Comparison of ENCODE assay signal across 14 mouse cellular contexts in genomic region chr6:145894669-145895342, GRCm38 (mm10). TPM values are rescaled to one million over a fixed set of nuclear protein-coding genes. Genes with fewer than 3 reads are reported as not detected.
DNase-seq lines count a peak whose midpoint lies in the region; TF ChIP-seq lines count a peak whose summit lies in the region.
"Had no signal": no experiment of that assay in that cellular context is flagged by ENCODE, and none has a peak within 500 bp of the region (broad histone marks: within the 10 kb centered on the region; RNA-seq: fewer than 3 reads in every experiment).

No protein-coding gene starts in this region.

- in situ Hi-C loops in CH12.LX (cut with MboI; ENCODE audit: low pct_ligation_motif_present, low pct_unique_long_range_greater_than_20kb, low sequenced_read_pairs), result loop anchor here (5.0 kb wide), 1 partner anchor 38 kb away; no protein-coding TSS in a partner anchor

- no peak for TF ChIP-seq CTCF in CH12.LX (conservative IDR thresholded peaks at IDR 0.05 in 1 of 2, IDR thresholded peaks at IDR 0.05 in 1 of 2; ENCODE audit: low read depth in 2 of 2, low read length in 2 of 2)
- no peak for TF ChIP-seq CTCF in thymus, adult 2 months (IDR thresholded peaks at IDR 0.05; ENCODE audit: borderline replicate concordance, control insufficient read depth, extremely low read depth, insufficient read depth, low read length, poor library complexity)

- 0 out of 2 replicates have a peak overlapping the region, but pooled peaks have one; percentile 24 for H3K9ac ChIP-seq in CH12.LX (ENCODE audit: insufficient read depth, low read depth)
- H3K9ac ChIP-seq: heart, embryonic 15.5 days; hindbrain, embryonic 14.5 days; limb, embryonic 13.5 days; lung, embryonic 14.5 days had no signal

- dilution Hi-C loops in CH12.LX (cut with MboI; ENCODE audit: extremely low pct_ligation_motif_present, extremely low pct_unique_long_range_greater_than_20kb, low sequenced_read_pairs), result no loop called here

- TF ChIP-seq RAD21 in CH12.LX (IDR thresholded peaks at IDR 0.05; ENCODE audit: low read depth, low read length), result no peak

- peaks cover 27 to 53% of the 10 kb centered on the region in 2 experiments for H3K4me1 ChIP-seq in CH12.LX (ENCODE audit: control insufficient read depth in 1 of 2, insufficient read depth in 2 of 2)
- H3K4me1 ChIP-seq in thymus, adult 2 months (replicated peaks; ENCODE audit: control insufficient read depth, insufficient read depth, low read length), result peaks cover 21% of the 10 kb centered on the region

- no peaks in the 10 kb centered on the region for H3K36me3 ChIP-seq in CH12.LX (replicated peaks in 1 of 2; ENCODE audit: control insufficient read depth in 1 of 2, insufficient read depth in 1 of 2, low read length in 1 of 2)
- H3K36me3 ChIP-seq in thymus, adult 2 months (ENCODE audit: control insufficient read depth, insufficient read depth, low read length), result no peaks in the 10 kb centered on the region
- H3K36me3 ChIP-seq: heart, embryonic 15.5 days; limb, embryonic 13.5 days had no signal

- intact Hi-C loops in left cerebral cortex, postnatal 10 days (cut with DNase I), result no loop called here

- H3K27me3 ChIP-seq in CH12.LX (replicated peaks), result no peaks in the 10 kb centered on the region
- no peaks in the 10 kb centered on the region for H3K27me3 ChIP-seq in thymus, adult 2 months (ENCODE audit: control insufficient read depth, insufficient read depth, low read length)
- H3K27me3 ChIP-seq: heart, embryonic 15.5 days; limb, embryonic 13.5 days had no signal

- TF ChIP-seq POLR2A in CH12.LX (IDR thresholded peaks at IDR 0.05; ENCODE audit: low read depth, low read length), result no peak
- TF ChIP-seq POLR2A in thymus, adult 2 months (IDR thresholded peaks at IDR 0.05; ENCODE audit: control insufficient read depth, extremely low read depth, insufficient read depth, low read length, poor library complexity), result no peak

- DNase-seq in CD4-positive helper T cell, adult 2 months (ENCODE audit: low read depth, low spot score), result peak; percentile 18
- DNase-seq in CH12.LX (ENCODE audit: extremely low read depth), result no peak
- peak; percentile 20 for DNase-seq in induced T-regulatory cell, adult 2 months (ENCODE audit: low read depth)
- DNase-seq in thymus, adult 2 months, result peak; percentile 28
- no peak for DNase-seq in layer of hippocampus, postnatal 10 days (ENCODE audit: low spot score in 2 of 2)
- no peak for DNase-seq in adrenal gland, adult 2 months
- DNase-seq in left cerebral cortex, postnatal 10 days (ENCODE audit: extremely low spot score in 1 of 2, low spot score in 2 of 2), result no peak
- DNase-seq: adrenal gland, postnatal 36 days; kidney, adult 2 months; kidney, postnatal 36 days; lung, embryonic 14.5 days had no signal

- peaks cover 4% of the 10 kb centered on the region for H3K9me3 ChIP-seq in CH12.LX (replicated peaks; ENCODE audit: low read length)
- H3K9me3 ChIP-seq: heart, embryonic 15.5 days; limb, embryonic 13.5 days had no signal

- peak overlapping the region; percentile 99 for H3K27ac ChIP-seq in CH12.LX (ENCODE audit: insufficient read depth, low read depth)
- H3K27ac ChIP-seq in thymus, adult 2 months (ENCODE audit: control insufficient read depth, insufficient read depth, low read length), result peak overlapping the region; percentile 37; the same call in 1 of the 2 replicates
- H3K27ac ChIP-seq: heart, embryonic 15.5 days; hindbrain, embryonic 14.5 days; limb, embryonic 13.5 days had no signal

- H3K79me2 ChIP-seq in CH12.LX (replicated peaks; ENCODE audit: control insufficient read depth, extremely low read depth, insufficient read depth, poor library complexity, severe bottlenecking), result no peaks in the 10 kb centered on the region

- 36% methylated on average over 8 of the region's 8 CpGs for WGBS in thymus, adult 2 months

- H3K4me2 ChIP-seq in CH12.LX (ENCODE audit: insufficient read depth, low read depth, poor library complexity, severe bottlenecking), result no peak overlapping the region; the same call in 1 of the 2 replicates
- H3K4me2 ChIP-seq: heart, embryonic 15.5 days; hindbrain, embryonic 14.5 days; limb, embryonic 13.5 days; lung, embryonic 14.5 days had no signal

- H3K4me3 ChIP-seq in CH12.LX (replicated peaks in 1 of 3; ENCODE audit: low read depth in 2 of 3, low read length in 2 of 3, poor library complexity in 1 of 3), result no peak overlapping the region
- no peak overlapping the region for H3K4me3 ChIP-seq in thymus, adult 2 months (ENCODE audit: control insufficient read depth, insufficient read depth, low read length)
- H3K4me3 ChIP-seq: heart, embryonic 15.5 days; limb, embryonic 13.5 days had no signal

- TF ChIP-seq EP300 in CH12.LX (IDR thresholded peaks at IDR 0.05; ENCODE audit: low read length), result no peak

TF ChIP-seq in CH12.LX, 34 proteins besides CTCF, POLR2A, EP300 and RAD21:
- TF ChIP-seq ELF1 (IDR thresholded peaks at IDR 0.05; ENCODE audit: low read depth, low read length) (0 out of 2 replicates have a peak, but pooled peaks have one; percentile 30), TCF12 (IDR thresholded peaks at IDR 0.05; ENCODE audit: low read depth, low read length) (no peak), IRF4 (IDR thresholded peaks at IDR 0.05; ENCODE audit: low read depth, low read length) (peak; percentile 47; the same call in 1 of the 2 replicates)

RNA-seq across cellular contexts. Expression of gene Bhlhe41, which starts 29.4 kb away (rescaled TPM):
- total RNA-seq in CH12.LX (2012; rRNA removed) (12.6 and 19.1 TPM in 2 replicates), CH12.LX (2014; rRNA removed) (11.9 and 12.5 TPM in 2 replicates)
- polyA plus RNA-seq in CH12.LX (2012; ENCODE audit: insufficient read length, low read depth), result 105 and 110 TPM in 2 replicates
- polyA plus RNA-seq in thymus, adult 2 months (2012; rRNA removed), result 10.5 and 16.1 TPM in 2 replicates
- total RNA-seq in layer of hippocampus, postnatal 10 days (2021), result 10 to 100 TPM; 15.5 to 19.3 TPM
- 10 to 100 TPM in 1 of 2 experiments, 1 to 10 TPM in 1; 8.4 to 28.2 TPM for total RNA-seq in adrenal gland, adult 2 months (2021)
- 21.5 and 26.5 TPM in 2 replicates for polyA plus RNA-seq in adrenal gland, adult 2 months (2012; rRNA removed)
- total RNA-seq in left cerebral cortex, postnatal 10 days (2021), result 10 to 100 TPM; 12.2 to 12.4 TPM

RNA-seq across cellular contexts. Expression of gene Sspn, which starts 36.6 kb away (rescaled TPM):
- total RNA-seq in CH12.LX (2012; rRNA removed), result 0.13 and 0.17 TPM in 2 replicates
- 0.04 and 0.08 TPM in 2 replicates for total RNA-seq in CH12.LX (2014; rRNA removed)
- polyA plus RNA-seq in CH12.LX (2012; ENCODE audit: insufficient read length, low read depth), result 0.14 and 0.22 TPM in 2 replicates
- polyA plus RNA-seq in thymus, adult 2 months (2012; rRNA removed), result 1.4 and 2.9 TPM in 2 replicates
- total RNA-seq in layer of hippocampus, postnatal 10 days (2021), result 1 to 10 TPM; 5.3 to 5.5 TPM
- total RNA-seq in adrenal gland, adult 2 months (2021), result 10 to 100 TPM in 1 of 2 experiments, 1 to 10 TPM in 1; 9.8 to 17.0 TPM
- 6.8 and 7.1 TPM in 2 replicates for polyA plus RNA-seq in adrenal gland, adult 2 months (2012; rRNA removed)
- total RNA-seq in left cerebral cortex, postnatal 10 days (2021), result 1 to 10 TPM; 3.6 to 3.7 TPM

Comparison
In these comparisons a context has a peak if more than half of its experiments do, and no peak if none do; other contexts are left out.
1. DNase-seq: peak in CD4-positive helper T cell, adult 2 months (single experiment), induced T-regulatory cell, adult 2 months (single experiment) and thymus, adult 2 months (single experiment); none in CH12.LX (single experiment), layer of hippocampus, postnatal 10 days (0 of 2), adrenal gland, adult 2 months (single experiment) and left cerebral cortex, postnatal 10 days (0 of 2).